13 mouse cellular contexts compared by ENCODE assay signal in genomic region chr1:119295121-119295520, GRCm38 (mm10).
DNase-seq lines count a peak whose midpoint lies in the region.
"Had no signal": no experiment of that assay in that cellular context is flagged by ENCODE, and none has a peak within 500 bp of the region (broad histone marks: within the 10 kb centered on the region; RNA-seq: fewer than 3 reads in every experiment).

No protein-coding gene starts in this region.

- intact Hi-C loops in heart, postnatal 36 days (cut with DNase I), result no loop called here
- intact Hi-C loops in left cerebral cortex, postnatal 4 days (cut with DNase I), result no loop called here

- peak; percentile 36 for DNase-seq in cerebellum, adult 11-12 months
- DNase-seq in cerebellum, adult 8-10 months, result no peak
- peak; percentile 50 for DNase-seq in kidney, adult 11 months
- no peak for DNase-seq in kidney, postnatal 14 days
- DNase-seq in 3134 (ENCODE audit: extremely low read depth, insufficient read length, low spot score), result peak; percentile 79
- DNase-seq in heart, postnatal 36 days, result peak; percentile 17 to 19
- no peak for DNase-seq in left cerebral cortex, postnatal 4 days
- DNase-seq in gastrocnemius, postnatal 4 days (ENCODE audit: low spot score in 2 of 2), result no peak
- DNase-seq: B cell, adult 2 months; gastrocnemius, postnatal 36 days; layer of hippocampus, adult 9-11 months; retina, postnatal 1 day; thymus, postnatal 36 days had no signal

Comparison
In these comparisons a context has a peak if more than half of its experiments do, and no peak if none do; other contexts are left out.
1. DNase-seq: peak in cerebellum, adult 11-12 months (single experiment), kidney, adult 11 months (single experiment), 3134 (single experiment) and heart, postnatal 36 days (2 of 2); none in cerebellum, adult 8-10 months (single experiment), kidney, postnatal 14 days (single experiment), left cerebral cortex, postnatal 4 days (single experiment) and gastrocnemius, postnatal 4 days (0 of 2).